Mouse (Mus musculus): Measurements from ENCODE around the gene Col8a2. TPM values are rescaled to one million over a fixed set of nuclear protein-coding genes. Genes with fewer than 3 reads are reported as not detected.
A peak's percentile ranks its signal among the peaks of the same experiment; 100 is the strongest.

The Col8a2 gene
- not detected for polyA plus RNA-seq (2017; shearing (Covaris generic))

GRCm38 (mm10) chr4:126286492-126286891 is at the start of gene Col8a2:
Col8a2 (plus strand) TSS chr4:126286793.
- ATAC-seq = no peak

GRCm38 (mm10) chr4:126237721-126238242 is 48.8 kb upstream of the Col8a2 start:
- no peak for ATAC-seq

DNA sequence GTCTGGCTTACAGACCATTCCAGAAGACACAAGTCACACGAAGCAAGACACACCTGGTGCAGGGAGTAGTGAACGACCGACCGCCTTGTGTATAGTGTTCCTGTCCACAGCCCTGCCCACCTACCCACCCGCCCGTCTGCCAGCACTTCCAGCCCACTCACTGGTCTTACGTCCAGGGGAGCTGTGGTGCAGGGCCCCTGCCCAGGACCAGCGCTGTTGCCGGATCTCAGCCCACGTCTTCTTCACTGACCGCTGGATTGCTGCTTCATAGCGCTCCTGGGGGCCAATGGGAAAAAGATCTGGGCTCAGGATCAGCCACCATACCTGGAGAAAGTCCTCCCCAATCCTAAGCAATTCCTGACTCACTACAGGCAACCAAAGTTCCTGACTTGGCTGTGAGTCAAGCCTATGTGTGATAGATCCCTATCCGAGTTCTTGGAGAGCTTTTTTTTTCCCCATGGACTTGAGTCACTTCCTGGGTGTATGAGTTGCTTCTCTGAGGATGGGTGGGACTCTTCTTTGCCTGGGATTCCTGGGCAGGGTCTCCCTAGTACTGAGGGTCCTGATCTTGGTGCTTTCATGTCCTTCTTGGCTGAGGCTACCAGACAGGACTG is 46.6 kb upstream of the Col8a2 start:
- ATAC-seq = no peak

GRCm38 (mm10) chr4:126241956-126242355 is 44.6 kb upstream of the Col8a2 start:
- no peak for ATAC-seq

DNA sequence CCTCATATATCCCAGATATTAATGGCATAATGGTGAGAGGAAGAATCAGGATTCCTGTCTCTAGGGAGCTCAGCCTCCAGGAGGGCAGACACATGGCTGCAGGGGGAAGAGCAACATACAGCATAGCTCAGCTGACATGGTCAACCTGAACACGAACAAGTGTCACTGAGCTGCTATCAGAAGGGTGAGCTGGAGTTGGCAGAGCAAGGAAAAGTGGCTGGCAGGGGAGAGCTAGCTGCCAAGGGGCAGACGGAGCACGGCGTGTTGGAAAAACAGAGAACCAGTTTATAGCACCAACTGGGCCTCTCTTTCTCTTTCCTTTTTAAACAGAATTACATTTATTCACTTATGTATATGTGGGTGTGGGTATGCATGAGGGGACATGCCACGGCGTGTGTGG is 44.1 kb upstream of the Col8a2 start:
- no peak for ATAC-seq

DNA sequence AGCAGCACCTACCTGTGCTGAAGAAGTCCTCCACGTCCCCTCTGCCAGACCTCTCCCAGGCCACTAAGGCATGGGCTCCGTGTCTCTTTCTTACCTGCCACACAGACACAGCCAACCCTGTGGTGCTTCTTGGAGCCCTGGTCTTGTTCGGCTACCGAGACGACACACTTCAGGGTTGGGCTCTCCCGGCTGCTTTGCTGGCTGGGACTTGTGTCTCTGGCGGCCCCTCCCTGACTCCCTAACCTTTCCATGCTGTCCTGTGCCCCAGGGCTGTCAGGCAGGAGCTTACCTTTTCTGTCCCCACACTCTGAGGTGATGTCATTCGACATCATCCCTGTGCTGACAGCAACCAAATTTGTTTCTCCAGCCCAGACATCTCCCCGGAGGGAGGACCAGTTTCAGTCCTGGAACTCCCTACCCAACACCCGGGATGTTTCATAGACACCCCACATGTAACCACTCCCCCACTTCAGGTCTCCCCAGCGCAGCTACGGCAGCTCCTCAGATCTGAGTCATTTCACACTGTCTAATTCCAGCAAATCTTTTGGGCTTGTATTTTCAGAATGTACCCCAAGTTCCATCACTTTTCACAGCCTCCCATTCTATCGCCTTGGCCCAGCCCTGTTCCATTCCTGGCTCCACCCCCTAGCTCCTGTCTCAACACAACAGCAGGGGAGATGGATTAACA is 40.2 kb upstream of the Col8a2 start:
- no peak for ATAC-seq

DNA sequence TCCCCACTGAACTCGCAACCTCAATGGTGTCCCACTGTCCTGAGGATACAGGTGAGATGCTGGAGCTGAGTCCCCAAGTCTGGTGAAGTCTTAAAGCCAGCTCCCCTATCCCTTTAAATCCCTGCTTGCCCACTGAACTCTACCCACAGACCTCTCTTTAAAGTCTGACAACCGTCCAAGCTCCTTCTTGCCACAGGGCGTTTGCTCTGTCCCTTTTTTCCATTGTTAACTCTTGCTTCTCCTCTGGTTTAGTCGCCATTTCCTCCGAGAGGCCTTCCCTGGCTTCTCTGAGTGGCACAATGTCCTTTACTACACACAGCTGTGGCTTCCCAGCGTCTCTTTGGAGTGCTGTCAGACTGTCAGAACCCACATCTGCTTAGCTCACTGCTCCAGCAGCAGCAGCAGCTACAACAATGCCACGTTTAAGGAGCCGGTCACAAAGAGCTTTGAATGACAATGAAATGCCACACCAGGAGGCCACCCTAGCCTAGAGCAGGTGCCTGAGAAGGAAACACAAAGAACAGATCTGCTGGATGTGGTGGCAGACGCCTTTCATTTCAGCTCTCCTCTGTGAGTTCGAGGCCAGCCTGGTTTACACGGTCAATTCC is 38.2 kb upstream of the Col8a2 start:
- ATAC-seq = no peak

- no peak for ATAC-seq
Observed at GRCm38 (mm10) chr4:126250659-126251058, 35.9 kb upstream of the Col8a2 start.

DNA sequence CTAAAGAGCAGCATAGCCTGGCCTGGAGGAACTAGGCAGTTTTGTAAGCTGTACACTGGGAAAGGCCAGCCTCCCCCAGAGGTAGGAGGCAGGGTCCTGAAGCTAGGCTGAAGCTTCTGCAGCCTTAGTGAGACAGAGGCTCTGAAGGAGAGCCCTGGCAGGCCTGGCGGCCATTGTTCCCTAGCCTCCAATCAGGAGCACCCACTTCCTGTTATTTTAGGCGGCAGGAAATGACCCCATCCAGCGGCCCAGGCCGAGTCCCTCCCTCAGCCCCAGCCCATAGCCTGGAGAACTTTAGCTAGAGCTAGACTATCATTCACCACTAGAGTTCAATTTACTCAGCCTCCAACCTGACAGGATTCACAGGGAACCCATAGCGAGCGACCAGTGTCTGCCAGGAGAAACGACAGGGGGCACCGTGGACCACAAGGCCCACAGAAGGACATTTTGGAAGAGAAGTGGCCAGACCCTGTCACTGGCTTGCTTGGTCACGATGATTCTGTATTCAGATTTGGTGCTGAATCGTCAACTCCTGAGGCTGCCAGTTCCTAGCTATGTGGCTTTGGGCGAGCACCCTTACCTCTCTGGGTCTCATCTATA is 34.8 kb upstream of the Col8a2 start:
- no peak for ATAC-seq

DNA sequence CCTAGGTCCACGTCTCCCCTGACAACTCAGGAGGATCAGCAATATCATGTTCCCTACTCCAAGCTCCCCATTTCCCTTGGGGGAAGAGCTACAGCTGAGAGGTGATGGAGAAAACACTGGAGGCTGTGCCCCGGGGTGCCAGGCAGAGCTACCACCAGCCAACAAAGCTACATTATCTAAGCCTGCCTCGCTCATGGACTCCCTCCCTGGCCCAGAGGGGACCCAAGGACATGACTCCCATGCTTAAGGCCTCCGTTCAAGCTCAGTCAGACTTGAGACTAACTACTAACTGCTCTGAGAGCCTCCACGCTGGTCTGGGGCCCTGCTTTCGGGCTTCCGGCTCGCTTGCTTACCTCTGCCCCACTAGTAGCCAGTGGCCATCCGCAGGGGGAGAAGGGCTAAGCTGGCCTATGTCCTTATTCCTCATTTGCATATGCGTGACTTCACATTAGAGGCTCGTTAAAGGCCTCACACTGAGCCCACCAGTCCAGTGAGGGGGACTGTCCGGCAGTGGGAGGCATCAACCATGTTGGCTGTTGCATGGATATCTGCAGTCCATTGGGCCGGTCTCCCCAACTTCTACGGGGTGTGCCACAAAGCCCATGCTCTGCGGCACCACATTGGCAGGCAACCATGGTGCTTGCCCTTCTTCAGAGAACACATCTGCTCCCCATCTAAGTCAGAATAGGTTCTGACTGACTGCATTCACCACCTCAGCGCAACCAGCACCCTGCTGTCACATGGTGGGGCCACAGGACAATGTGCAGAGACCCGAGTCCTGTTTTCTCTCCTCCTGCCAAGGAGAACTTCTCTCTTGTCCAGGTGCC is 34.0 kb upstream of the Col8a2 start:
- ATAC-seq = no peak

GRCm38 (mm10) chr4:126253637-126254272 is 32.8 kb upstream of the Col8a2 start:
- ATAC-seq = peak; percentile 19

DNA sequence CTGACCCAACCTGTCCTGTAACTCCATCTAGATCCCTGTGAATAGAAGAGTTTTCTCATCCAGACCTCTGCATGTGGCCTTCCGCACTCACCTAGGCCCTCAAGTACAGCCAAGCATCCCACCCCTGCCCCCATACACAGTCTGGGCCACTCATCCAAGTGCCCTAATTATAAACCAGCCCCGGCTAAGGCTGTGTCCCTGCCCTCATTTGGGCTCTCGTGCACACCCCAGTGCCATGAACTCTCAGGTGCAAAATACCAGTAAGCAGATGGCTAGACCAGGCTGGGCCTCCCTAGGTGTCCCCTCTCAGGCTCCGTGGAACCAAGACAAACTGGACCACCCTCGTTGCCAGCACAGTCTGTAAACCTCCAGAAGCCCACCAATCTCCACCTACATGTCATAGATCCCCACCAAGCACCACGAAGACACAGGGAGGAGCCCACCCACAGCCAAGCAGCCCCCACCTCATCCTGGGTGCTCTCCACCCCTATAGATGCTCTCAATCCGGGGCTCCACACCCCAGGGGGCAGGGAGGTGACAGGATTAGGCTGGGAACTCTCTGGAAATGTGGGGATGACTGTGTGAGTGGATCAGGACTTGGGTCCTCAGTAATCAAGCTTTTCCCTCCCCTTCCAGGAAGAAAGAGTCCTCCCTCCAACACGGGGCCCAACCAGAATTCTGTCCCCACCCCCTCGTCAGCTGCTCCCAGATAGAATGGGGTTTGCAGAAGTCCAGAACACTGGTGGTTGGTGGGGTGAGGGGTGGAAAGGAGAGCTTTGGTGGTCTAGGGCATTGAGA is 32.1 kb upstream of the Col8a2 start:
- no peak for ATAC-seq

- ATAC-seq = no peak
Observed at GRCm38 (mm10) chr4:126255113-126256001, 31.2 kb upstream of the Col8a2 start.

DNA sequence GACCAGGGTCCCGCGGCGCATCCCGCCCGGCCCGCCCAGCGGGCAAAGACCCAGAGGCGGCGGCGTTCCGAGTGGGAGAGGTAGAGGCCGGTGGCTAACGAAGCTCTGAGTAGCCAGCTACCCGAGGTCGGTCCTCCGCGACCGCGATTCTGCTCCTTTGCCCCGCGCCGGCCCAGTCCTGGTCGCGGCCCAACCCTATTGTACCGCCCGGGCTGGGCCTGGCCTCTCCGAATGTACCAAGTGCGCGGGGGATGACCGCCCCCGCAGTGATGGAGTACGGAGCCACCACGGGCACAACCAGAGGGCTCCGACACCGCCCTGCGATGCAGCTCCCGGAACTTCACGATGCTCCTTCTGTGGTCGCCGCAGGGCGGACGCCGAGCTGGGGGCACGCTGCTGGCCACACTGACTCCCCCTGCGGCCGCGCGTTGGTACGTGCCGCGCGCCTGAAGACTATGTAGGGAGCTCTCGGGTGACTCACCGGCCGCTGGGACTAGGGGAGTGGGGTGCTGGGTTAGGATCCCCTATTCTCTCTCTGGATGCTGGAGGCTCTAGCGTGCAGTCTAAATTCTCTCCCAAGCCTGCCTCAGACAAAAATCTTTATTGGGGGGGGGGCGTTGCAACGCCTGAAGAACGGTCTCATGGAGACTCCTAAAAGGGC is 30.3 kb upstream of the Col8a2 start, which contains the start of gene Map7d1:
TSS of gene Map7d1 (minus strand) at position 213 of the 661 bp plus-strand sequence.
- peak; percentile 70 for ATAC-seq

DNA sequence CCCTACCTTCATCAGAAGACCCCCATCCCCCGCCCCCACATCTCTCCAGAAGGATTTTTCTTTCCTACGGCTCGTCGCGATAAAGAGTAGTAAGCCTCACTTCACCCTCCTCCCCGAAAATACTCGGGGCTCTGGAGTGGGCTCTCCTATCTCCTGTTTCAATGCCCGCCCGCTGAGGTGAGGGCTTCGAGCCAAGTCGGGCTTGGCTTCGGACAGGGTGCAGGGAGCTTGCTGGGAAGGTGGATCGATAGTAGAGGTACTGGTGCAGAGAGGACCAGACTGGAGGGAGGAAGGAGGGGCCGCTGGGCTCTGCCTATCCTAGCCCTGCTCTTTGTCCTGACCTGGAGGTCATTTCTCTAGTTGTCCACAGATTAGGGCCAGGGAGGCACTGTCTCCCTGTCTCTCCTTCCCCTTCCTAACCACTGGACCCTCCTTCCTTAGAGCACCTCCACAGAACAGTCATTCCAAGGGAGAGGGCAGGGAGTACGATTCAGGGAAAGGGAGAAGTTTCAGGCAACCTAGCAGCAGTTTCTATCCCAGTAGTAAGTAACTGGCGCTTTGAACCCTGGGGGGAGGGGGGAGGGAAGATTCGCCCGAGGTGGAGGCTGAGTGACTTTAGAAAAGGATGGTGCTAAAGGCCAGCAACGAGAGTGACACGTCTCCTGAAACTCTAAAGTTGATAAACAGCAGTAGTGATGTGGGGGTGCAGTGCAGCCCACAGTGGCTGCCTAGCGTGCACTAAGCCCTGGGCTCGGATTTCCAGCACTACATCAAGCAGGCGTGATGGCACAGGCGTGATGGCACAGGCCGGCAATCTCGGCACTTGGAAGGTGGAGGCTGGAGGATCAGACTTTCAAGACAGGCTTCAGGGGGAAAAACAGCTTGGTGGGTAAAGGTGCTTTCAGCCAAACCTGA is 29.4 kb upstream of the Col8a2 start:
- ATAC-seq = no peak

- no peak for ATAC-seq
Observed at GRCm38 (mm10) chr4:126259063-126259462, 27.5 kb upstream of the Col8a2 start.

- peak; percentile 45 for ATAC-seq
Observed at GRCm38 (mm10) chr4:126259523-126260160, 27.0 kb upstream of the Col8a2 start.

Measured in activated CD4-positive, CD25-positive, alpha-beta regulatory T cell, adult 4 months (primary cell).